Mouse (Mus musculus) monocyte, adult 5-6 weeks (primary cell): ENCODE results near the gene Cd81. TPM values are rescaled to one million over a fixed set of nuclear protein-coding genes. Genes with fewer than 3 reads are reported as not detected.

Experiments
- ATAC-seq: fragments of 153-309, 156-312 bp; replicated peaks from 2 replicates; pipeline ENCODE4 v1.8.0; 2017; ENCODE audit warnings: mild to moderate bottlenecking; ENCODE audit not compliant: low TSS enrichment, insufficient number of reproducible peaks, severe bottlenecking, poor library complexity, low FRiP score
- total RNA-seq: library from RNA; stranded (forward); fragments of 200-1000, 200-491, 200-594 nt; gene quantifications from 3 replicates; pipeline ENCODE4 v1.2.3, GENCODE M21; 2017

Gene Cd81
- total RNA-seq, 1 experiment from 2014 or later: 86.6 TPM

DNA sequence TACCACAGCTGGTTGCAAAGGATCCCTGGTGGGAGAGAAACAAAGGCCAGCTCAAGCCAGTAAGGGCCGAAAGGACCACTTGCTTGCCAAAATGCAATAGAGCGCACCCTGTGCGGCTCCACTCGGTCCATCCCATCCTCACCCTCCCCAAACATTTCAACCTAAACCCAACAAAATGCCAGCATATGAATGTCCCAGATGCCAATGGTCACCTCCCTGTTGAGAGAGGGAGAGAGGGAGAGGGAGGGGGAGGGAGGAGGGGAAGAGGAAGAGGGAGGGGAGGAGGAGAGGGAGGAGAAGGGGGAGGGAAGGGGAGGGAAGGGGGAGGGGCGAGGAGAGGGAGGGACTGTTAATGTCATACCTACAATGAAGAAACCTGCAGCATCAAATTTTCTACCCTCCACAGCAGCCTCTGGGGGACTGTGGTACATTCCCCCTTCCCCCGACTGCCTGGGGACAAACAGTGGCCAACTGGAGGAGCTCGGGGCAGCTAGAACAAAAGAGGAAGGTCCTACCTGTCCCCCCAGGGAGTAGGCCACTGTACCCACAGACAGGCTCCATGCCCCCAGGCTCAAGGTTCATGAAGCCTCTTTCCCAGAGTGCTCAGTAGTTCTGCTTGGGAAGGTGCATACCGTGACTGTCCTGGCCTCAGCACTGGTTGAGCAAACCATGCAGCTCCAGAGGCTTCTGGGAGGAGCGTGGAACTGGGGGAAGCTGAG, 36.0 kb upstream of the Cd81 start:
- no peak for ATAC-seq

GRCm38 (mm10) chr7:143017181-143017580, 35.4 kb upstream of the Cd81 start:
- no peak for ATAC-seq

- ATAC-seq: no peak
These were observed 32.5 kb upstream of the Cd81 start for GRCm38 (mm10) chr7:143020040-143020439.

DNA sequence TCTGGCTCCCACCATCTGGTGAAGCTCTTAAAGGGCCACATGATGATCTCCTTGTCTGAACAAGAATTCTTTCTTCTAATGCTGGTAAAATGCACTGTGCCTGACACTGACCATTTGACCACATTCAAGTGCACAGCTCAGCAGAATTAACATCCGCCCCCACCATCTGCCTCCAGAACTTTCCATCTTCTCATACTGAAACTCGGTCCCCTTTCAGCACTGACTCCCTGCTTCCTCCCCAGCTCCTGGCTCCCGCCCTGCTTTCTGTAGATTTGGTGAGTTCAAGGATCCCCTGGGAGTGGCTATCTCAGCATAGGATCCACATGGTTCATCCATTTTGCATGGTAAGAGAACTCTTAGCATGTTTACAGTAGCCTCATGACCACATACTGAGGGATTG, 31.8 kb upstream of the Cd81 start:
- ATAC-seq: no peak

DNA sequence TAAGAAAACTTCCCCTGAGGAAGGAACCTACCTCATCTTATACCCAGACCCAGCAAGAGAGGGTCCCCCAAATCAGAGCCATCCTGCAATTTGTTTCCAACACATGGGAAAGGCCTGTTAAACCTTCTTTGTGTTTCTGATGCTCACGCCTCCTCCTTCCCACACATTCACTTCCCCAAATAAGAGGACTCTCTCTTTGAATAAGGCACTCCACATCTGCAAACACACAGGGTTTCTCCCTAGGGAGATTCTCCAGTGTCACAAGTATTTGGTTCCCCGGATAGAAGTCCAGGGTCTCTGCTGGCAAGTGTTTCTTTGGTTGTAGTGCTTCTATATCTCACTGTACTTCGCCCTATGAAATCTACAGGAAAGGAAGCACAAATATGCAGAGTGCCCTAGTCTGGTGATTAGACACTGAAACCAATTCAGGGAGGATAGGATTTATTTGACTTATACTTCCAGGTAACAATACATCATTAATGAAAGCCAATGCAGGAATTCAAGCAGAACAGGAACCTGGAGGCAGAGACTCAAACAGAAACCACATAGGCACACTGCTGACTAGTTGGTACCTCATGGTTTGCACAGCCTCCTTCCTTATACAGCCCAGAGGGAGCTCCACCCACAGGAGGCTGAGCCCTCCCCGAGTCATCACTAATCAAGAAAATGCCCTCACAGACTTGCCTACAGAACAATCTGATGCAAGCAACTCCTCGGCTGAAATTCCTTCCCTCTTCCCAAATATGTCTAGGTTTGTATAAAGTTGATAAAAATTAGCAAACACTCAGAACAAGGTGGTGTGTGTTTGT, 31.0 kb upstream of the Cd81 start:
- peak; percentile 69; the same call in 1 of the 2 replicates for ATAC-seq

DNA sequence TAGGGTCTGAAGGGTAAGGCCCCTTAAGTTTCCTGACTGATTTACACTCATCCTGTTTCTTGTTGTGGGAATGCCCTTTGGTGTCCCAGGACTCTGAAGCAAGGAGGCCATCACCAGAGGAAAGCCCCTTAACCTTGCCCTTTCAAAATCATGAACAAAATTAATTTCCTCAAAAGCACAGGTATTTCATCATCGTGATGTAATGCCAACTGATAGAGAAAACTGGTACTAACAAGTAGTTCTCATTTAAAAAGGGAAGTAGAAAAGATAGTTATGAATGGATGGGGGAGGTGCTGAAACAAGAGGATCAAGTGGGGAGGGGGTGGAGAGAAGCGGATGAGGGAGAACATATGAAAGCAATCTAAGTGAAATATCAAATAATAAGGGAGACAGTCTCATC, 29.0 kb upstream of the Cd81 start:
- ATAC-seq: peak; percentile 52

DNA sequence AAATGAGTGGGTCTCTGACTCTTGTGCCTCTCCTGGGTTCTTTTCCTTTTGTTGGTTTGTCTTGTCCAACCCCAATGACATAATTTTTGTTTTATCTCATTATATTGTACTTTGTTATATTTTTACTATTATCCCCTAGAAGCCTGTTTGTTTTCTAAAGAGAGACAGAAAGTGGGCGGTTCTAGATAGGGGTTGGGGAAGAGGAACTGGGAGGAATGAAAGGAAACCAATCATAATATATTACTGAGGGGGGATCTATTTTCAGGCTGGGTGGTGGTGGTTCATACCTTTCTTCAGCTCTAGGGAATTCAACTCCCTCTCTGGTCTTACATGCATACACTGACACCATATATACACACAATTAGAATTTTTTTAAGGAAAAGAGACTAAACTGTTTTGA, 28.2 kb upstream of the Cd81 start:
- no peak for ATAC-seq

- no peak for ATAC-seq
These were observed 27.0 kb upstream of the Cd81 start for GRCm38 (mm10) chr7:143025496-143025895.

- ATAC-seq: no peak
These were observed 25.3 kb upstream of the Cd81 start for GRCm38 (mm10) chr7:143027196-143027595.

DNA sequence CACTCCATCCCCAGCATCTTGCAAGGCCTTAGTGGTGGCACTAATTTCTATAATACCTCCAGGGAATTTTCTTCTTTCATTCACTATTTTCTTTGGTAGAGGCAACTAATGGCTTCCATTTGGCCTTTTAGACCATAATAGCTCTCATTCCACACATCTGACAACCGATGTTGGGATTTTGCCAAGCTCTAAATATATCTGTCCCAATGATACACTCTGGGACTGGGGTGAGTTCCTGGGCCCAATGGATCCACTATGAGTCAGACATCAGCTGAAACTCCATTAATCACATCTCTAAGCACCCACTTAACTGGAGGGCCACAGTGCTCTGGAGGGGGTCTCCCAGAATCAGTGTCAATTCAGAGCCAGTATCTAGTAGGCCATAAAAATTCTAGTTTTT, 20.7 kb upstream of the Cd81 start:
- no peak for ATAC-seq

GRCm38 (mm10) chr7:143033581-143033980, 19.0 kb upstream of the Cd81 start:
- no peak for ATAC-seq

DNA sequence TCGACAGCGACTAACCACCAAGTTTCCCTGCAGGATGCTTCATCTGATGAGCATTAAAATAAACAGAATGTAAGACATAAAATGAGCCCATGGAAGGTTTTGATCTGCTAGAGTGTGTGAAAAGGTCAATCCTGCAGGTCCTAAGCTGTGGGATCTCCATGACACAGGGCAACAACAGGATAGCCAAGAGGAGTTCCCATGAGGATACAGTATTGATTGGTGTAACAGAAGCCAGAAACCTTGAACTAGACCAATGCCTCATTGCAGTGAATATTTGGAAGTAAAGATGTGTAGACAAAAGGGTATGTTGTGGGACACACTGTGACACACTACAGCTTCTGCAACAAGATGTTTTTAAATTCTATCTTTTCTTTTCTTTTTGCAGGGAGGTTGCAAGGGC, 18.4 kb upstream of the Cd81 start:
- ATAC-seq: no peak

DNA sequence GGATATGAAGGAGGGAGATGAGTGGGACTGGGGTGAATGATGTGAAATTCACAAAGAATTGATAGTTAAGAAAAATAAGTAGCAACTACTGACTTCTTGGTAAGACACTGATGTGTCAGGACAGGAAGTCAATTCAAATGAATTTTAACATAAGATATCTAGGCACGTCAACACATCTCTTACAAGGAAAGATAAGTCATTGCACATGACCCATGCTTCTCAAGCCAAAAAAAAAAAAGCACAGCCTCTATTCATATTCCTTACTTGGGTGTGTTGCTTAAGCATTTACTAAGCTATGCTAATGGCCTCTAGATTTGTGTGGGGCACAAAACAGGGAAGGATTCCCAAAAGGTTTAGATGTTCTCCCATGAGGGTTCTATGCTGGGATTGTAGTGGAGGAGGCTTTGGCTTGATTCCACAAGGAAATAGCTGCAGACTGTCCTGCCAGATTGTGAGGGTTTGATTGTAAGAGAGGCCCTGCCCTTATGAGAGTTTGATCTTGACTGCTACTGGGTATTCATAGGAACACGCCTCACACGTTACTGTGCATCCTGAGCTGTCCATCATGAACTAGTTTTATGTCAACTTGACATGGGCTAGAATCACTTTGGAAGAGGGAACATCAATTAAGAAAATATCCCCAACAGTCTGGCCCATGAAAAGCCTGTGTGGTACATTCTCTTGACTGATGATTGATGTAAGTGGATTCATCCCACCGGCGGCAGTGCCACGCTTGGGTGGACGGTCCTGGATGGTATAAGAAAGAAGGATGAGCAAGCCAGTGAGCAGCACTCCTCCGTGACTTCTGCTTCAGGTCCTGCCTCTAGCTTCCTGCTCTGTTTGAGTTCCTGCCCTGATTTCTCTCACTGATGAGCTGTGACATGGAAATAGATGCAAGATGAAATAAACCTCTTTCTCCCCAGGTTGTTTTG, 17.8 kb upstream of the Cd81 start:
- ATAC-seq: no peak

DNA sequence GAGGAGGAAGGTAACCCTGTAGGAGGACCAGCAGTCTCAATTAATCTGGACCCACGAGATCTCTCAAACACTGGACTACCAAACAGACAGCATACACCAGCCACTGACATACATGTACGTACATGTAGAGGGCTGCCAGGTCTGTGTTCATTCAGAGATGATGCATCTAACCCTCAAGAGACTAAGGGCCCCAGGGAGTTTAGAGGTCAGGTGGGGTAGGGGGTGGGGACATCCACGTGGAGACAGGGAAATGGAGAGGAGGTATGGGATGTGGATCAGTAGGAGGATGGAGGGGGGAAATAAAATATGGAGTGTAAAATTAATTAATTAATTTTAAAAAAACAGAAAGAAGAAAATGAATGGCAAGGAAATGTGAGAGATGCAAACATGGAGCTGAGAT, 15.8 kb upstream of the Cd81 start:
- no peak for ATAC-seq

DNA sequence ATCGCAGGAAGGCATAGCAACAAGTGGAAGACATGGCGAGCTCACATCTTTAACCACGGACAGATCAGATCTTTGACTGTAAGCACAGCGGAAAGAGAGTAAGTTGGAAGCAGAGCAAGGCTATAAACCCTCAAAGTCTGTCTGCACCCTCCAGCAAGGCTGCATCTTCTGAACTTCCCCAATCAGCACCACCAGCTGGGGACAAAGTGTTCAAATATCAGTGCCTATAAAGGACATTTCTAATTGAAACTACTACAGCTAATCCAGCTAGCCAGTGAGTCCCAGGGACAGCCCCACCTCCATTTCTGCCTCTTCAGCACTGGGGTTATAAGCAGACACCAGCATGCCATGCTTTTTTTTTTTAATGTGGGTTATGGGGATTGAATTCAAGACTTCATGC, 15.2 kb upstream of the Cd81 start:
- ATAC-seq: no peak

DNA sequence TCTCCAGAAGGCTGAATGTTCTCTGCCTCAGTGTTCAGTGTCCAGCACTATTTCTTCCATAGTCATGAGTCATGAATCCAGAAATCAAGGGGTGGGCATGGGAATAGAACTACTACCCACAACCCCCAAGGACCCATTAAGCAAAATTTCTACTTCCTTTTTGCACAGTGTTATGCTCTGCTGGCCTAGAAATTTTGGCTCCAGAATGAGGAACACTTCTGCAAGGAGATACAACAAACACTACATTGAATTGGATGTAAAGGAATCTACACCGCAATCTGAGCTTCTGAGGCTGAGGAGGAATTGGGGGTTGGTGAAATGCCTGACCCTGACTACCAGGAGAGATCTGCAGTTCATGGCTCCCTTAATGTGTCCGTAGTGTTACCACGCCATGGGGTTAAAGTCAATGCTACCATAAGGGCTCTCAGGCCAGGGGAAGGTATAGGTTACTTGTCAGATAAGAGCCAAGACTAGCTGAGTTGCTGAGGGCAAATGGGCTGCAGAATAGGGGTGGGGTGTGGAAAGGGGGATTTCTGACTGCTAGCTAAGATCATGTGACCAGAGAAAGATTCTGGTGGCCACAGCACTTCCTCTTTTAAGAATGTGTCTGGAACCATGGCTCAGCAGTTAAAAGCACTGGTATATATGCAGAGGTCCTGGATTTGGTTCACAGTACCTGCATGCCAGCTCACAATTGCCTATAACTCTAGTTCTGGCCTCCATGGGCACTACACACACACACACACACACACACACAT, 14.2 kb upstream of the Cd81 start:
- peak; percentile 63 for ATAC-seq

GRCm38 (mm10) chr7:143040561-143040960, 12.0 kb upstream of the Cd81 start:
- ATAC-seq: no peak

GRCm38 (mm10) chr7:143041138-143041822, 11.3 kb upstream of the Cd81 start:
- ATAC-seq: no peak
